Mouse (Mus musculus): ENCODE measurements around the gene Rras2. TPM values are rescaled to one million over a fixed set of nuclear protein-coding genes. Genes with fewer than 3 reads are reported as not detected.

The Rras2 gene
- polyA plus RNA-seq, 1 experiment from 2014 or later = 51.2 TPM

DNA sequence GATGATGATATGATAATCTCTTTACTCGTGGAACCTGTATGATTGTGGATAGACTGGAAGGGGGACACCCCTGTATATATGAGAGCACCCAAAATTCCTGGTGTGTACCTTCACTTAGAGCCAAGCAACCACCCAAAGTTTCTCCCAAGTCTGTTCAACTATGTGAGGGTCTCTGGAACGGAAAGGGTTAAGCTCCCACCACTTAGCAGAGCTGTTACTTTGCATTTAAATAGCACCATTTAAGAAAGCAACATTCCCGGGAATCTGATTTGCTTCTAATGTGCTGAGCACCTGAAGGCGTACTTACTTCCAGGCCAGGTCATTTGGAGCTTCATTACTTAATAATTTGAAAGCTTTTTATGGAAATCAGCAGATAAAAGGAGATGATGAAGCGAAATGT, 113.4 kb downstream of the Rras2 start:
- H3K36me3 ChIP-seq (ENCODE audit: insufficient read depth, low read length) = no peaks in the 10 kb centered on the region
- WGBS = 21% methylated on average over 5 of the region's 5 CpGs
- TF ChIP-seq CTCF (IDR thresholded peaks at IDR 0.05; ENCODE audit: low read depth) = no peak
- no peak overlapping the region for H3K9ac ChIP-seq (ENCODE audit: low read depth, low read length)
- H3K4me1 ChIP-seq (replicated peaks; ENCODE audit: insufficient read depth, low read length) = no peaks in the 10 kb centered on the region
- no peak overlapping the region for H3K4me2 ChIP-seq (ENCODE audit: low read length)
- DNase-seq (ENCODE audit: low spot score) (no peak), ATAC-seq (replicated peaks; ENCODE audit: low FRiP score, low read depth) (no peak)
- H3K4me3 ChIP-seq (replicated peaks; ENCODE audit: low read depth, low read length) = no peak overlapping the region
- no peaks in the 10 kb centered on the region for H3K9me3 ChIP-seq (replicated peaks; ENCODE audit: low read length)
- H3K27me3 ChIP-seq (ENCODE audit: insufficient read depth, low read length) = no peaks in the 10 kb centered on the region
- H3K27ac ChIP-seq = no peak overlapping the region

- ATAC-seq (replicated peaks; ENCODE audit: low FRiP score, low read depth) (no peak), DNase-seq (ENCODE audit: low spot score) (no peak)
- Histone ChIP-seq H3K4me2 (ENCODE audit: low read length) (no peak overlapping the region), H3K4me3 (replicated peaks; ENCODE audit: low read depth, low read length) (no peak overlapping the region), H3K9me3 (replicated peaks; ENCODE audit: low read length) (no peaks in the 10 kb centered on the region), H3K27ac (no peak overlapping the region), H3K36me3 (ENCODE audit: insufficient read depth, low read length) (no peaks in the 10 kb centered on the region), H3K9ac (ENCODE audit: low read depth, low read length) (no peak overlapping the region), H3K27me3 (ENCODE audit: insufficient read depth, low read length) (no peaks in the 10 kb centered on the region), H3K4me1 (replicated peaks; ENCODE audit: insufficient read depth, low read length) (no peaks in the 10 kb centered on the region)
- WGBS = 69% methylated on average over 7 of the region's 7 CpGs
- TF ChIP-seq CTCF (IDR thresholded peaks at IDR 0.05; ENCODE audit: low read depth) = no peak
Measured at GRCm38 (mm10) chr7:113997675-113998354, 119.8 kb downstream of the Rras2 start.

Other genes with a start within 250 kb of the Rras2 start
- gene Copb1, start 136.9 kb upstream of the Rras2 start, polyA plus RNA-seq (2015; fragmentation: Nextera tagmentation; extraction: Ambion mirVana) = 116 and 119 TPM in 2 replicates
- gene Psma1, start 158.3 kb upstream of the Rras2 start, polyA plus RNA-seq (2015; fragmentation: Nextera tagmentation; extraction: Ambion mirVana) = 387 and 389 TPM in 2 replicates